Mouse (Mus musculus): ENCODE measurements around the gene Lrrc55.

DNA sequence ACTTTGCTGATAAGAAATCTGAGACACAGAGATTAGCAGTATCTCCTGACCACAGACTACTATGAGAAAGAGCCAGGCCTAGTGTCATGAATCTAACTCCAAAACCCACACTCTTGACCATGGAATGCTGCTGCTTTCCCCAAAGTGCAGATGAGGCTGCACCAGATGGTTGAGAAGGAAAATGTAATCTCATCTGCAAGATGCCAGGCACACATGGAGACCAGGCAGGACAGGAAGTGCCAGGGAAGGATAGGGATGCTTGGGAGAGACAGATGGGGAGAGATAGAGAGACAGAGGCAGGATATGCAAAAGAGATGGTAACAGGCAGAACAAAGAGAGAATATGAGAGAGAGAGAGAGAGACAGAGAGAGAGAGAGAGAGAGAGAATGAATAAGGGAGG lies 56.2 kb downstream of the Lrrc55 start:
- TF ChIP-seq POLR2A (IDR thresholded peaks at IDR 0.05; ENCODE audit: control insufficient read depth, low read depth, low read length) (no peak), CTCF (IDR thresholded peaks at IDR 0.05; ENCODE audit: control insufficient read depth, insufficient read depth, insufficient replicate concordance, low read depth, low read length) (no peak)
